Mouse (Mus musculus): Measurements from ENCODE around the gene Sh3bgrl2. TPM values are rescaled to one million over a fixed set of nuclear protein-coding genes. Genes with fewer than 3 reads are reported as not detected.

Sh3bgrl2 gene
- polyA plus RNA-seq, 1 experiment from 2014 or later: 13.2 TPM

GRCm38 (mm10) chr9:83568125-83568524 lies 20.0 kb downstream of the Sh3bgrl2 start:
- Histone ChIP-seq H3K4me2 (ENCODE audit: low read depth, low read length, severe bottlenecking) (no peak overlapping the region), H3K9ac (ENCODE audit: low read length) (no peak overlapping the region), H3K27me3 (ENCODE audit: control insufficient read depth, insufficient read depth, low read length) (no peaks in the 10 kb centered on the region), H3K36me3 (ENCODE audit: control insufficient read depth, insufficient read depth, low read length) (no peaks in the 10 kb centered on the region), H3K27ac (ENCODE audit: low read depth, low read length) (no peak overlapping the region), H3K9me3 (ENCODE audit: control insufficient read depth, low read length) (no peaks in the 10 kb centered on the region), H3K4me3 (ENCODE audit: low read depth, low read length) (no peak overlapping the region), H3K4me1 (replicated peaks; ENCODE audit: control insufficient read depth, insufficient read depth, low read length) (peaks cover 4% of the 10 kb centered on the region; the same call in 1 of the 2 replicates)
- ATAC-seq (replicated peaks; ENCODE audit: low FRiP score): no peak
- 95% methylated on average over 5 of the region's 5 CpGs for WGBS
- peak; percentile 39 for DNase-seq (ENCODE audit: low spot score)

GRCm38 (mm10) chr9:83568937-83569336 lies 20.8 kb downstream of the Sh3bgrl2 start:
- WGBS: 94% methylated on average over 3 of the region's 3 CpGs
- Histone ChIP-seq H3K4me2 (ENCODE audit: low read depth, low read length, severe bottlenecking) (no peak overlapping the region), H3K27me3 (ENCODE audit: control insufficient read depth, insufficient read depth, low read length) (no peaks in the 10 kb centered on the region), H3K27ac (ENCODE audit: low read depth, low read length) (no peak overlapping the region), H3K9ac (ENCODE audit: low read length) (no peak overlapping the region), H3K9me3 (ENCODE audit: control insufficient read depth, low read length) (no peaks in the 10 kb centered on the region), H3K4me3 (ENCODE audit: low read depth, low read length) (no peak overlapping the region), H3K36me3 (ENCODE audit: control insufficient read depth, insufficient read depth, low read length) (no peaks in the 10 kb centered on the region), H3K4me1 (replicated peaks; ENCODE audit: control insufficient read depth, insufficient read depth, low read length) (peaks cover 4% of the 10 kb centered on the region; the same call in 1 of the 2 replicates)
- DNase-seq (ENCODE audit: low spot score): no peak
- ATAC-seq (replicated peaks; ENCODE audit: low FRiP score): no peak

GRCm38 (mm10) chr9:83569898-83570297 lies 21.8 kb downstream of the Sh3bgrl2 start:
- no peaks in the 10 kb centered on the region for H3K9me3 ChIP-seq (ENCODE audit: control insufficient read depth, low read length)
- no peaks in the 10 kb centered on the region for H3K36me3 ChIP-seq (ENCODE audit: control insufficient read depth, insufficient read depth, low read length)
- H3K4me3 ChIP-seq (ENCODE audit: low read depth, low read length): no peak overlapping the region
- no peak for ATAC-seq (replicated peaks; ENCODE audit: low FRiP score)
- no peak overlapping the region for H3K4me2 ChIP-seq (ENCODE audit: low read depth, low read length, severe bottlenecking)
- no peaks in the 10 kb centered on the region for H3K27me3 ChIP-seq (ENCODE audit: control insufficient read depth, insufficient read depth, low read length)
- DNase-seq (ENCODE audit: low spot score): no peak
- WGBS: 79% methylated on average over 7 of the region's 7 CpGs
- peaks cover 4% of the 10 kb centered on the region; the same call in 1 of the 2 replicates for H3K4me1 ChIP-seq (replicated peaks; ENCODE audit: control insufficient read depth, insufficient read depth, low read length)
- H3K27ac ChIP-seq (ENCODE audit: low read depth, low read length): no peak overlapping the region
- H3K9ac ChIP-seq (ENCODE audit: low read length): no peak overlapping the region

- Histone ChIP-seq H3K4me1 (replicated peaks; ENCODE audit: control insufficient read depth, insufficient read depth, low read length) (peaks cover 4% of the 10 kb centered on the region; the same call in 1 of the 2 replicates), H3K4me2 (ENCODE audit: low read depth, low read length, severe bottlenecking) (no peak overlapping the region), H3K9me3 (ENCODE audit: control insufficient read depth, low read length) (no peaks in the 10 kb centered on the region), H3K27me3 (ENCODE audit: control insufficient read depth, insufficient read depth, low read length) (no peaks in the 10 kb centered on the region), H3K4me3 (ENCODE audit: low read depth, low read length) (no peak overlapping the region), H3K36me3 (ENCODE audit: control insufficient read depth, insufficient read depth, low read length) (no peaks in the 10 kb centered on the region), H3K27ac (ENCODE audit: low read depth, low read length) (no peak overlapping the region), H3K9ac (ENCODE audit: low read length) (no peak overlapping the region)
- WGBS: 51% methylated on average over 3 of the region's 3 CpGs
- DNase-seq (ENCODE audit: low spot score) (peak; percentile 46), ATAC-seq (replicated peaks; ENCODE audit: low FRiP score) (no peak)
Measured at GRCm38 (mm10) chr9:83571315-83571714, 23.2 kb downstream of the Sh3bgrl2 start.

GRCm38 (mm10) chr9:83572326-83572725 lies 24.2 kb downstream of the Sh3bgrl2 start:
- no peak overlapping the region for H3K9ac ChIP-seq (ENCODE audit: low read length)
- peaks cover 4% of the 10 kb centered on the region; the same call in 1 of the 2 replicates for H3K4me1 ChIP-seq (replicated peaks; ENCODE audit: control insufficient read depth, insufficient read depth, low read length)
- H3K27ac ChIP-seq (ENCODE audit: low read depth, low read length): no peak overlapping the region
- WGBS: 89% methylated on average over 2 of the region's 2 CpGs
- DNase-seq (ENCODE audit: low spot score): peak; percentile 5
- H3K27me3 ChIP-seq (ENCODE audit: control insufficient read depth, insufficient read depth, low read length): no peaks in the 10 kb centered on the region
- H3K36me3 ChIP-seq (ENCODE audit: control insufficient read depth, insufficient read depth, low read length): no peaks in the 10 kb centered on the region
- no peak overlapping the region for H3K4me3 ChIP-seq (ENCODE audit: low read depth, low read length)
- no peak for ATAC-seq (replicated peaks; ENCODE audit: low FRiP score)
- H3K9me3 ChIP-seq (ENCODE audit: control insufficient read depth, low read length): no peaks in the 10 kb centered on the region
- H3K4me2 ChIP-seq (ENCODE audit: low read depth, low read length, severe bottlenecking): no peak overlapping the region

- ATAC-seq (replicated peaks; ENCODE audit: low FRiP score): no peak
- H3K27ac ChIP-seq (ENCODE audit: low read depth, low read length): no peak overlapping the region
- no peak overlapping the region for H3K4me3 ChIP-seq (ENCODE audit: low read depth, low read length)
- peak; percentile 34 for DNase-seq (ENCODE audit: low spot score)
- no peak overlapping the region for H3K4me2 ChIP-seq (ENCODE audit: low read depth, low read length, severe bottlenecking)
- H3K4me1 ChIP-seq (replicated peaks; ENCODE audit: control insufficient read depth, insufficient read depth, low read length): peaks cover 4% of the 10 kb centered on the region; the same call in 1 of the 2 replicates
- H3K27me3 ChIP-seq (ENCODE audit: control insufficient read depth, insufficient read depth, low read length): no peaks in the 10 kb centered on the region
- no peaks in the 10 kb centered on the region for H3K36me3 ChIP-seq (ENCODE audit: control insufficient read depth, insufficient read depth, low read length)
- WGBS: 57% methylated on average over 2 of the region's 2 CpGs
- H3K9me3 ChIP-seq (ENCODE audit: control insufficient read depth, low read length): no peaks in the 10 kb centered on the region
- H3K9ac ChIP-seq (ENCODE audit: low read length): no peak overlapping the region
Measured at GRCm38 (mm10) chr9:83572870-83573269, 24.7 kb downstream of the Sh3bgrl2 start.

- Histone ChIP-seq H3K4me1 (replicated peaks; ENCODE audit: control insufficient read depth, insufficient read depth, low read length) (peaks cover 4% of the 10 kb centered on the region; the same call in 1 of the 2 replicates), H3K36me3 (ENCODE audit: control insufficient read depth, insufficient read depth, low read length) (no peaks in the 10 kb centered on the region), H3K4me3 (ENCODE audit: low read depth, low read length) (no peak overlapping the region), H3K4me2 (ENCODE audit: low read depth, low read length, severe bottlenecking) (no peak overlapping the region), H3K27ac (ENCODE audit: low read depth, low read length) (no peak overlapping the region), H3K9ac (ENCODE audit: low read length) (no peak overlapping the region), H3K27me3 (ENCODE audit: control insufficient read depth, insufficient read depth, low read length) (no peaks in the 10 kb centered on the region), H3K9me3 (ENCODE audit: control insufficient read depth, low read length) (no peaks in the 10 kb centered on the region)
- DNase-seq (ENCODE audit: low spot score): peak; percentile 34
- ATAC-seq (replicated peaks; ENCODE audit: low FRiP score): no peak
- WGBS: 71% methylated on average over 2 of the region's 2 CpGs
Measured at GRCm38 (mm10) chr9:83573588-83573987, 25.5 kb downstream of the Sh3bgrl2 start.

GRCm38 (mm10) chr9:83575403-83575802 lies 27.3 kb downstream of the Sh3bgrl2 start:
- H3K27me3 ChIP-seq (ENCODE audit: control insufficient read depth, insufficient read depth, low read length): no peaks in the 10 kb centered on the region
- no peaks in the 10 kb centered on the region for H3K36me3 ChIP-seq (ENCODE audit: control insufficient read depth, insufficient read depth, low read length)
- no peak overlapping the region for H3K9ac ChIP-seq (ENCODE audit: low read length)
- H3K4me1 ChIP-seq (replicated peaks; ENCODE audit: control insufficient read depth, insufficient read depth, low read length): peaks cover 4% of the 10 kb centered on the region; the same call in 1 of the 2 replicates
- H3K4me2 ChIP-seq (ENCODE audit: low read depth, low read length, severe bottlenecking): no peak overlapping the region
- no peak overlapping the region for H3K4me3 ChIP-seq (ENCODE audit: low read depth, low read length)
- H3K27ac ChIP-seq (ENCODE audit: low read depth, low read length): no peak overlapping the region
- ATAC-seq (replicated peaks; ENCODE audit: low FRiP score) (no peak), DNase-seq (ENCODE audit: low spot score) (no peak)
- WGBS: 89% methylated on average over 4 of the region's 4 CpGs
- no peaks in the 10 kb centered on the region for H3K9me3 ChIP-seq (ENCODE audit: control insufficient read depth, low read length)

- Histone ChIP-seq H3K4me3 (ENCODE audit: low read depth, low read length) (no peak overlapping the region), H3K4me1 (replicated peaks; ENCODE audit: control insufficient read depth, insufficient read depth, low read length) (peaks cover 4% of the 10 kb centered on the region; the same call in 1 of the 2 replicates), H3K27ac (ENCODE audit: low read depth, low read length) (no peak overlapping the region), H3K36me3 (ENCODE audit: control insufficient read depth, insufficient read depth, low read length) (no peaks in the 10 kb centered on the region), H3K9me3 (ENCODE audit: control insufficient read depth, low read length) (no peaks in the 10 kb centered on the region), H3K9ac (ENCODE audit: low read length) (no peak overlapping the region), H3K27me3 (ENCODE audit: control insufficient read depth, insufficient read depth, low read length) (no peaks in the 10 kb centered on the region), H3K4me2 (ENCODE audit: low read depth, low read length, severe bottlenecking) (no peak overlapping the region)
- ATAC-seq (replicated peaks; ENCODE audit: low FRiP score): peak; percentile 6; the same call in 1 of the 2 replicates
- WGBS: 79% methylated on average over 7 of the region's 7 CpGs
- peak; percentile 18 for DNase-seq (ENCODE audit: low spot score)
Measured at GRCm38 (mm10) chr9:83576018-83576688, 28.0 kb downstream of the Sh3bgrl2 start.

Measured in forebrain, embryonic 11.5 days (tissue).